Mouse (Mus musculus) layer of hippocampus, adult 2 months (tissue): ENCODE measurements around the gene Yipf6. TPM values are rescaled to one million over a fixed set of nuclear protein-coding genes. Genes with fewer than 3 reads are reported as not detected.
"Not testable (repeated sequence)": the region's sequence is repeated elsewhere in the genome, so short reads cannot be mapped to it uniquely, and the experiment has no call there.

Experiments
- DNase-seq, 2 experiments: peaks; one replicate each; pipeline ENCODE4 v3.0.0; 2022; ENCODE audit warnings: low spot score in 2 of 2
- H3K27ac ChIP-seq: fragments of 200-600 bp; 2 replicates; pipeline ENCODE4 v1.8.1; 2022
- H3K4me3 ChIP-seq: fragments of 200-600 bp; 2 replicates; pipeline ENCODE4 v1.8.1; 2022; ENCODE audit warnings: mild to moderate bottlenecking
- CTCF ChIP-seq: fragments of 200-600 bp; conservative IDR thresholded peaks from 2 replicates; pipeline ENCODE4 v1.8.1; 2022; ENCODE audit warnings: antibody characterized with exemption, mild to moderate bottlenecking, moderate library complexity
- total RNA-seq, 2 experiments: library from RNA; stranded (reverse); gene quantifications; 2 replicates each; pipeline ENCODE4 v1.2.3; 2021

Yipf6 gene
- total RNA-seq, 2 experiments from 2014 or later = 36.8 to 40.5 TPM

GRCm38 (mm10) chrX:98963742-98964141 lies 27.6 kb downstream of the Yipf6 start:
- no peak for TF ChIP-seq CTCF
- Histone ChIP-seq H3K4me3 (no peak overlapping the region), H3K27ac (no peak overlapping the region)
- DNase-seq = no peak

- DNase-seq = no peak
- no peak for TF ChIP-seq CTCF
- Histone ChIP-seq H3K27ac (no peak overlapping the region), H3K4me3 (no peak overlapping the region)
These were observed 28.4 kb downstream of the Yipf6 start for GRCm38 (mm10) chrX:98964513-98964912.

- TF ChIP-seq CTCF = peak; percentile 62
- H3K4me3 ChIP-seq, DNase-seq, H3K27ac ChIP-seq: not testable (repeated sequence)
These were observed 50.5 kb downstream of the Yipf6 start for GRCm38 (mm10) chrX:98986611-98987010.

- peak; percentile 86 for TF ChIP-seq CTCF
- Histone ChIP-seq H3K27ac (no peak overlapping the region), H3K4me3 (no peak overlapping the region)
- peak; percentile 29 to 69 for DNase-seq
These were observed 53.5 kb downstream of the Yipf6 start for GRCm38 (mm10) chrX:98989574-98989973.

Other genes with a start within 250 kb of the Yipf6 start
- gene Ophn1, start 45.3 kb upstream of the Yipf6 start, total RNA-seq = 10 to 100 TPM; 39.6 to 41.3 TPM
- gene Stard8, start 66.9 kb downstream of the Yipf6 start, total RNA-seq = 1 to 10 TPM; 7.6 to 9.0 TPM
- gene Efnb1, start 199.8 kb downstream of the Yipf6 start, total RNA-seq = 10 to 100 TPM; 11.8 to 17.5 TPM